Mouse (Mus musculus) skeletal muscle tissue, adult 2 months (tissue): ENCODE data around the gene Ttc3.
A peak's percentile ranks its signal among the peaks of the same experiment; 100 is the strongest.
"Not testable (repeated sequence)": the region's sequence is repeated elsewhere in the genome, so short reads cannot be mapped to it uniquely, and the experiment has no call there.

Source experiments
- DNase-seq: peaks from one replicate; pipeline ENCODE4 v3.0.0-alpha.2; 2012; ENCODE audit warnings: low read depth, low spot score

The Ttc3 gene

GRCm38 (mm10) chr16:94370173-94370914 is at the start of gene Ttc3:
Gene Ttc3 (plus strand): TSS chr16:94370618.
- DNase-seq, result peak; percentile 93

- DNase-seq, result no peak
Observed at GRCm38 (mm10) chr16:94323681-94324080, 46.7 kb upstream of the Ttc3 start.

- no peak for DNase-seq
Observed at GRCm38 (mm10) chr16:94326008-94326407, 44.4 kb upstream of the Ttc3 start.

GRCm38 (mm10) chr16:94327781-94328711 is 42.4 kb upstream of the Ttc3 start, which contains the start of gene Ripply3:
Gene Ripply3 (plus strand): TSS chr16:94328420.
- no peak for DNase-seq

- no peak for DNase-seq
Observed at GRCm38 (mm10) chr16:94328881-94329867, 41.2 kb upstream of the Ttc3 start.

- DNase-seq, result no peak
Observed at GRCm38 (mm10) chr16:94330429-94330828, 40.0 kb upstream of the Ttc3 start.

GRCm38 (mm10) chr16:94331233-94331885 is 39.1 kb upstream of the Ttc3 start:
- no peak for DNase-seq

- peak; percentile 51 for DNase-seq
Observed at GRCm38 (mm10) chr16:94331886-94332252, 38.5 kb upstream of the Ttc3 start.

GRCm38 (mm10) chr16:94335656-94336055 is 34.8 kb upstream of the Ttc3 start:
- DNase-seq, result no peak

GRCm38 (mm10) chr16:94339164-94340160 is 31.0 kb upstream of the Ttc3 start:
- not testable (repeated sequence) for DNase-seq

- no peak for DNase-seq
Observed at GRCm38 (mm10) chr16:94345733-94346132, 24.7 kb upstream of the Ttc3 start.

GRCm38 (mm10) chr16:94347080-94347731 is 23.2 kb upstream of the Ttc3 start:
- DNase-seq, result no peak

- DNase-seq, result no peak
Observed at GRCm38 (mm10) chr16:94348779-94349178, 21.6 kb upstream of the Ttc3 start.

GRCm38 (mm10) chr16:94349588-94350286 is 20.7 kb upstream of the Ttc3 start:
- DNase-seq, result no peak

GRCm38 (mm10) chr16:94350287-94350677 is 20.1 kb upstream of the Ttc3 start:
- no peak for DNase-seq

- DNase-seq, result no peak
Observed at GRCm38 (mm10) chr16:94354450-94354849, 16.0 kb upstream of the Ttc3 start.

- DNase-seq, result no peak
Observed at GRCm38 (mm10) chr16:94356046-94356445, 14.4 kb upstream of the Ttc3 start.

GRCm38 (mm10) chr16:94356776-94357494 is 13.5 kb upstream of the Ttc3 start:
- DNase-seq, result no peak
